Mouse (Mus musculus) spleen, postnatal 36 days (tissue): ENCODE measurements at regions not wholly inside any gene's neighbourhood (a gene's known extent, or its start where the extent isn't known, plus 50 kb on each side); places are given as distances from the start of the nearest gene placed in this dataset.

ENCODE experiments used
- DNase-seq, 2 experiments: peaks; one replicate each; pipeline ENCODE4 v3.0.0; 2022; ENCODE audit warnings: low spot score in 2 of 2, mixed read lengths in 1 of 2

- DNase-seq: no peak
These were observed 196.1 kb upstream of the Ppargc1a start for GRCm38 (mm10) chr5:51763599-51763998.

DNA sequence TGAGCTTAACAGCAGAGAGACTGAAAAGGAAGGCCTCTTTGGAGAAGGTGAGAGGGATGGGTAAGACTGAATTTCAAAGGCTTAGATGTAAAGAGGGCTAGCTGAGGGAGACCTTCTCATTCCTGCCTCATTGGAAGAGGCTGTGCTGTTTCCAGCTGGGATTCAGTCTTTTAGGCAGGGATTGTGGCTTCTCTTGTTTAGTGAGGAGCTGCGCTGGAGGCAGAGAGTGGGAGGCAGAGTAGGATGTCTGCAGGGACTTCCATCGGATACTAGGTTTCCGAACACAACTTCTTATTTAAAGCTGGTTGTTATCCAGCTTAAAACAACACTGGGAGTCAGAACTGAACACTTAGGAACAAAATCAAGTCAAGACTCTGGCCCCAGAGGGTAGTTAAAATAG lies 194.8 kb upstream of the Ppargc1a start:
- DNase-seq: no peak

DNA sequence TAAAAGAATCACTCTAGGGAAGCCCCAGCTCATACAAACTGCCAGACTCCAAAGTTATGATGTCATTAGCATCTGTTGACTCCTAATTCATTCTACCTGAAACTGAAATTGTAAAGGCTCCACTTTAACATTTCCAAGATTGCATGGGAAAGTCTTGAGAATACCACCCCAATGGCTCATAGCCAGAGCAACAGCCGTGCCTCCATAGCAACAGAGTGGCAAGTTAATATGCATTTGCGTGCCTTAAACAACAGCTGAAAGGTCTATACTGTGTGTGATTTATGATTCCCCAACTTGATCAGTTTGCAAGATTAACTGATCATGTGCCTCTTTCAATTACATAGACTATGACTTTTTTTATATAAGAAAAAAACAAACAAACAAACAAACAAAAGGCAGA lies 190.8 kb upstream of the Ppargc1a start:
- DNase-seq: no peak

DNA sequence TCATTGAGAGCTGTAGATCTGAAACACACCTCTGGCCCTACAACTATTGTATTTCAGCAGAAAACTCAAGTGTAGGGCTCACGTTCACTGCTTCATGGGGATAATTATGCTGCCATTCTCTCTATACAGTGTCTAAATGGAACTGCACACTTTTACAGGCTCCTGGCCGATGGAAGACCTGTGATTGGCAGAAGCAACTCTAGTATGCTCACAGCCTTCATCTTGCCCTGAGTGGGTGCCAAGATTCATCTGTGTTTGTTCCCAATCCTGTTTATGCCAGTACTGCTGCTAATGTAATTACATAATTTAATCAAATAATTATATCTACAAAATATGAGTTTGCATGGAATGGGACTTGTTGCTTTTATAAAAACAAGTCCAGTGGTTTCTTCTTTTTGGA lies 190.3 kb upstream of the Ppargc1a start:
- no peak for DNase-seq

DNA sequence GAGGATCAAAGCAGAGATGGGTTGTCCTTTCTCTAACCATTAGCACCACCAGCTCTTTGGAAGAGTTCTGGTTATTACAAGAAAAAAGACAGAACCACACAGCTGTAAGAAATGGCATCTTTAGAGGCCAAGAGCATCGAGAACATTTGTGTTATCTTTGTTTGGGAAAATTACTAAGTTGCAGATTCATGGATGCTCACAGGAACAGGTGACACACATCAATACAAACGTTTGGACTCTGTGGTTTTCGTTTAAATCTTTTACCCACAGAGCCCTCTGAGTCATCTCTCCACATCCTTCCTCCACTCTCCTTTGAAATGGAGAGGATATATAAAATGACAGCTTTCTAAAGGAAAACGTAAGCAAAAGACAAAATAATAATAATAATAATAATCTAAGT lies 184.5 kb upstream of the Ppargc1a start:
- DNase-seq: no peak

- no peak for DNase-seq
These were observed 182.9 kb upstream of the Ppargc1a start for GRCm38 (mm10) chr5:51750456-51750855.

- no peak for DNase-seq
These were observed 173.4 kb upstream of the Ppargc1a start for GRCm38 (mm10) chr5:51740893-51741292.

DNA sequence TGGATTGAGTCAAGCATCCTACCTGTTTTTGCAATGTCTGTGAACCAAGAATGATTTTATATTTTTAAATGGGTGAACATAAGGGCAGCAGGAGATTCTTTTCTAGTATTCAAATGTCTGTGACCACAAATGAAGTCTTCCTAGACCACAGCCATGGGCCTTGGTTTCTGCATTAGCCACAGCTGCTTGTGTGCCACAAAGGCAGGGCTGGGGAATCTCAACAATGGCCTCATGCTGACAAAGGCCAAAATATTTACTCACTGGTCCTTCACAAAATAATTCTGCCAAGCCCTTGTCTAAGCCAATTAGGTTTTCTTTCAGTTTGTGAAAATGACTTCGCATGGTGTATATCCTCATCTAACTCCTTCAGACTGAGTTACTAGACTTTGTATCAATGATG lies 162.7 kb upstream of the Ppargc1a start:
- DNase-seq: no peak

DNA sequence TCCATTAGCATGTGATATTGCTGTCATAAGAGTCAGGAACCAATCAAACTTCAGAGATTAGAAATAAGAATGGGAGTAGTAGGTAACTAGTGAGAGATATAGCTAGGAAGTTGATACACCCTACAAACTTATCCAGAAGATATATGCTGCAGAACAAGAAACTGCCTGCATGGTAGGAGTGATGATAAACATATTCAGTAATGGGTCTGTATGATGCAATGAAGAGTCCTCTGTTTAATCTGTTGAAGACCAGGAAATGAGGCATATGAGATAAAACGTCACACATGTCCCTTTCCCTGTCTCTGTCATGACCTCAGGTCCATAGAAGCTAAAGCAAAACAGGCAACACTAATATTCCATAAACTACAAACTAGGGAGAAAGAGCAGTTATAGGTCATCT lies 162.2 kb upstream of the Ppargc1a start:
- no peak for DNase-seq

- no peak for DNase-seq
These were observed 159.2 kb upstream of the Ppargc1a start for GRCm38 (mm10) chr5:51726762-51727161.

GRCm38 (mm10) chr5:51718911-51719310 lies 151.4 kb upstream of the Ppargc1a start:
- DNase-seq: no peak

GRCm38 (mm10) chr5:51718451-51718850 lies 150.9 kb upstream of the Ppargc1a start:
- no peak for DNase-seq

DNA sequence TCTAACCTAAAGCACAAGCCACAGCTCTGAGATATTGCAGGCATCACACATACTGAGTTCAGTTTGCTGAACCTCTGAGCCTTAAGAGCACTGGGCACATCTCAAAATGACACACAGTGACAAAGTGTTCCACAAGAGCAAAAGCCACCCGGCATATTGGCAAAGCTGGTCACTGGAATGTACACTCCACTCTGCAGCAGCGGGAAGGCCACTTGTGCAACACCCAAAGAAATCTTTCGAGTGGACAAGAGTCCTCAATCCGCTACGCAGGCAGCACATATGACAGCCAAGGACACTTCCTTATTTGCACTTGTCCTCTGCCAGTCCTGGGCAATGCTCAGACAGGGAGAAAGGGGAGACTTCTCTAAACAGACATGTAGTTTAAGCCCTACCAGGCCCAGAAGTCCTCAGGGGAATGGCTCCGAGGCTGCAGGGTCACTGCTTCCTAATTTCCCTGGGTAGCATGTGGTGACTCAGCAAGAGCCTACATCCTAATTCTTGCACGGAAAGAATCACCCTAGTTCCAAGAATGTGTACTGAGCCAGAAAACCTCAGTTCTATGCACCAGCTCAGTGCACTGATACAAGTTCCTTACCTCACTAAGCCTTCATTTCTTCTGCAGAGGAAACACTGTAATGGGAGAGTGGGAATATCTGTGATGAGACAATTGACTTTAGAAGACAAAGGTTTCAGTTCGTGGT lies 144.5 kb upstream of the Ppargc1a start:
- no peak for DNase-seq

DNA sequence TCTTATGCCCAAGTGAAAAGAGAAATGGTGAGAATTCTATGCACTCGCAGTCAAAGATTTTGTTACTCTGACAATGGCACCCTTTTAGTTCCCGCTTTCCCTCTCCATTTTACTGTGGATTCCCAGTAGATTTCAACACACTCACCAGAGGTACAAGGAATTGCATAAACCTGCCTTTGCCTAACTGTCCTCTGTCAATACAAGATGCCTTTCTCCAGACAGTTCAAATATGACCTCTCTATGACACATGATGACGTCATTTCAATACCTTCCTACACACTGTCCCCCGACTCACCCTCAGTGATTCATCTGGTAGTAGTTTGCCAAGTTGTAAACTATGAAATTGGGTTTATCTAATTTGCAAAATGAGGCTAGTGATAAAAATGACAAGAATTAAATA lies 143.1 kb upstream of the Ppargc1a start:
- no peak for DNase-seq

- no peak for DNase-seq
These were observed 142.0 kb upstream of the Ppargc1a start for GRCm38 (mm10) chr5:51709447-51709991.

DNA sequence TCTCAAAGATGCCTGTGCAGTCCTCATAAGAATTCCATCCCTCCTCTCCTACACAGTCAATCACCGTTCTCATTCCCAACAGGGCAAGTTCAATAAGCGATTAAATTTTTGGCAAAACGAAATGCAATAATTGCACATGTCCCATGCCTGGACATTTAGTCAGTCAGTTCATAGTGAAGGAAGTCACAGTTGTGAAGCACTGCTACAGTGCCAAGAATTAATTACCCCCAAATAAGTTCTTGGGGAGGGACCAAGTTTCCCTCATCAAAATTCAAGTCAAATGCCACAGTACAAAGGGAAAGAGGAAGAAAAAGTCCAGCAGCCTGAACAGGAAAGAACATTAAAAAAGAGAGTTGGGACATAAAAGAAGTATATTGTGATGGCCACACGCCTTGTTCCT lies 112.4 kb upstream of the Ppargc1a start:
- DNase-seq: no peak

DNA sequence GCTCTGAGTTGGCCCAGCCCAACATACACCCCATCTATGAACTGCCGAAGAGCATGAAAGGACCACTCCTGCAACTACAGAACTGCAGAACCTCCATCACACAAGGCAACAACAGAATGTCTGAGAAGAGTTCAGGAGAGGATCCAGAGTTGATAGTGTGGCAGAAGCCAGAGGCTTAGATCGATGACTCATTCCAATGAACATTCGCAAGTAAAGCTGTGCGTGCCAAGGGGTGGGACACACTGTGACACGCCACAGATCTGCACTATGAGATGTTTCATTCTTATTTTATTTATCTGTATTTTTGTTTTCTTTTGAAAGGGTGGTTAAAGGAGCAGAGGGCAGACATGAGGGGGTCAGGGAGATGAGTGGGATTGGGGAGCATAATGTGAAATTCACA lies 103.7 kb upstream of the Ppargc1a start:
- no peak for DNase-seq

DNA sequence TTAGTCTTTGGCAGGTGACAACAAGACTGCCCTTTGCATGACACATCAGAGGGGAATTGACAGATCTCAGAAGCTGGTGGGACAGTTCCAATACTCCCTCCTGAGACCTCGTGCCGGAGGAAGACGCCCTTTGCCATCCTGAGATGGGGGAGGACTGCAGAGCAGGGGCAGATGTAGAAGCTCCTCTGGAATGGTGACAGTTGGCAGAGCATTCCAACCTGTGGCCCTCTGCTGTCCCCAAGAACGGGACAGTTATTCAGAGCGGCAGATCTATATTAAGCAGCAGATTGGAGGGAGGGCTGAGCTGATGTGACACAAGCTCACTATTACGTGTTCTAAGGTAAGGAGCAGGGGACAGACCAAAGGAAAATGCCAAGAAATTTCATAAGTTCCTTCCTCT lies 97.7 kb upstream of the Ppargc1a start:
- DNase-seq: no peak

- no peak for DNase-seq
These were observed 90.8 kb upstream of the Ppargc1a start for GRCm38 (mm10) chr5:51658232-51658896.

- DNase-seq: no peak
These were observed 86.0 kb upstream of the Ppargc1a start for GRCm38 (mm10) chr5:51653507-51653906.

DNA sequence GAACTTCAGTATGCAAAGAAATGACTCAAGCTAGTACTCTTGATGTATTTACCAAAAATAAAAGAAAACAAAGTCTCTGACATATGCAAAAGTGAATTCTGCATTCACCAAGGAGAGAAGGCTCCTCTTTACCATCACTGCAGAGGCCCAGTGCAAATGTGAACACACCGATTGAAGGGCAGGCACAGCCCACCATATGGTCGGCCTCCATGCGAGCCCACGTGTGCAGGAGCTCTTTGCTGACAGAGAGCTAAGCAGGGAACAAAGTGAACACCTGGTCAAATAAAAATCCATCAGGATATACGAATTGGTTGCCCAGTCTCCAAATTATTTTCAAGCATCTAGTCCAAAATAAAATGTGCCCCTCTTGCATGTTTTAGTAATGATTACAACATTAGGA lies 56.9 kb upstream of the Ppargc1a start:
- no peak for DNase-seq
